Mouse (Mus musculus) c-Kit-positive CD71-negative TER-119-negative erythroid progenitor cells, embryonic 14.5 days (primary cell): ENCODE data around the gene Itga3.

Experiments
- DNase-seq: peaks from one replicate; pipeline ENCODE4 v3.0.0-alpha.2; 2013; ENCODE audit warnings: low read depth

Itga3 gene

DNA sequence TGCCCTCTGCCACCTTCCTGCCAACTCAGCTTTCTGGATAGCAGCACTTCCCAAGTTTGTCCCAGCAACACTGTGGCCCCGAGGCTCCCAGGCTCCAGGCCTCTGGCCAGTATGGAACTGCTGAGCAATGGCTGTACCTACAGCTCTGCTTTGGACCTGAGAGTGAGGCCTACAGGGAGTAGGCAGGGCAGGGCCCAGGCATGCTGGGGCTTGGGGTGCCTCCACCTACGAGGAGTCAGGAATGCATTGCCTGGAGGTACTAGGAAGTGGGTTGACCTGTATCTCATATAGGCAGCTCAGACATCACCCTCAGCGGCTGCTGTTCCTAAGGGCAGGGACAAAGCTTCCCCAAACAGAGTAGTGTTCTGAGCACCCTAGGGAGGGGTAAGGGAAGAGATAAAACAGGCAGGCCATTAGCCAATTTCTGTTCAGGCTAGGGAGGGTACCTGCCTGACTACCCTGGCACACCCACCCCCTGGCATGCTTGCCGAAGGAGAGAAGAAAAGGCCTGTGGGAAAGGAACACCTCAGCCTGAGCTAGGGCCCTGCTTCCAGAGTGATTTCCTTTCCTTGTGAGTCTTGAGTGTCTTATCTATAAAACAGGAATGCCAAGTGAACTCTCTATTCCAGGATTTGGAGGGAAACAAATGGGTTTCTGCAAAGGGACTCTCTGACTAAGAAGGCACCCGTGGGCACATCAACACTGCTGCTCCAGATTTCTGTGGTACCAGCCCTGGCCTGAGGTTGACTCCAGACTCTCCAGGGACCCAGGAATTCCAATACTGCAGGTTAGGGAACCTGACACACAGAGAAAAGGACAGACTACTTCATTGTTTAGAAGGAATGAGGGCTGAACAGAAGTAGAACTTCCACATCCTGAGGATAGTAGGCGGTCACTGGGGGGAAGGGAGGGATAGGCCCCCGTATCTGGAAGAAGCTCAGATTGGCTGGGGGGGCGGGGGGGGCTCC, 6.2 kb downstream of the Itga3 start:
- DNase-seq: no peak

DNA sequence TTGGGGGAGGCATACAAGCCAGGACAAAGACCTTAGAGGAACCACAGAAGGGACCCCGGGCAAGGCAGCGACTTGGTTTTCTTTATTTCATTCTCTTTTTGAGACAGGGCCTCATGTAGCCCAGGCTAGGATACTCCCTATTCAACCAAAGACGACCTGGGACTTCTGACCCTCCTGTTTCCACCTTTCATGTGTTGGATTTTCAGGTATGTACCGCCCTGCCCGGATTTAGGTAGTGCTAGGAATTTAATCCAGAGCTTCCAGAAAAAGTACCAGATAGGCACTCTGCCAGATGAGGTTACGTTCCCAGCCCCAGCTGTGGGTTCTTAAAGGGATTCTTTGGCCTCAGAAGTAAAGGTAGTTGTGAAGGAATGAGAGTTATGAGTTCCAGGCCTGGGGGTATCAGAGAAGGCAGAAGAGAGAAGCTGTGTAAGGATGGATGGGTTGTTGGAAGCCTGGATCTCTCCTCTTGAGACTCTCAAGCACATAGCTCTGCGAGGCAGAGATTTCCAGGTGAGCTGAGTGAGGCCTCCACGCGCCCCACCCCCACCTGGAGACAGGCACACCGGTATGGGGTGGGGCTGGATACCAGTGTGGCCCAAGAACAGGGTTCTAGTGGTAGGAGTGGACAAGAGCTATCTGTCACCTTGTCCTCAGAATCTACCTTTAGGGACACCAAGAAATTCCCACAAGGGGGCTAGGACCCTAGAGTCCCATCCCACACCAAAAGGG, 7.2 kb downstream of the Itga3 start:
- no peak for DNase-seq

GRCm38 (mm10) chr11:95056768-95057501, 19.7 kb downstream of the Itga3 start:
- DNase-seq: no peak

DNA sequence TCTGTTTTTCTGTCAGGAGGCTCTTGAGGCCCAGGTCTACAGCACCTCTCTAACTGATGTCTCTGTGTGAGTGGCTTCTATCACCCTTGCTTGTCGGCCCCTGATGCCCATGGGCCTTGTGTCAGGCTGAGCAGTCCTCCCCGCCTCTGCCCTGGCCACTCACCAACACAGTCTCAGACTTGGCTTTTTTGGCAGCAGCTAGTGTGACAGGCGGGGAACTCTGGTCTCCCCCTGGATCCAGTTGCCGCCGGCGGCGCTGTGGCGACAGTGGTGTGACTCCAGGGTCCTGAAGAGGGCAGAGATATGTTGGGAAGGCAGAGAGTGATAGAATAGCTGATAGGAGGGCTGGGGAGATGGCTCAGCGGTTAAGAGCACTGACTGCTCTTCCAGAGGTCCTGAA, 23.5 kb downstream of the Itga3 start:
- DNase-seq: no peak

- DNase-seq: peak; percentile 57
Observed at GRCm38 (mm10) chr11:95046980-95047680, 29.5 kb downstream of the Itga3 start.

- no peak for DNase-seq
Observed at GRCm38 (mm10) chr11:95044185-95044870, 32.3 kb downstream of the Itga3 start.

DNA sequence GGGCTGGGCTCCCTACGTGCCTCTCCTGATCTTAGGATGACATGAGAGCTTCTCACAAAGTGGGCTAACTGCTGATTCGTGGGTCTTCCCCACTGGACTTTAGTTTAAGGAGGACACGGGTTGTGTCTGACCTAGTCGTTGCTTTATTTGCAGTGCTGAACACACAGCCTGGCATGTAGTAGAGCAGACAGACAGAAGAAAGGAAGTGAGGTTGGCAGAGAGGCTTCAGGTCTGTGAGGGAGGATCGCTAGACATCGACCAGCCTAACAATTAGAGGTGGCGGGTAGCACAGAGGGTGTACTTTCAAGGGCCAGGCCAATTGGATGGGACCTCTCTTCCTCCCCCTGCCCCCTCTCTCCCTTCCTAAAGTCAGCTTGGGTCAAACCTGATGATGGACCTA, 33.0 kb downstream of the Itga3 start:
- no peak for DNase-seq

- DNase-seq: no peak
Observed at GRCm38 (mm10) chr11:95043060-95043459, 33.5 kb downstream of the Itga3 start.

GRCm38 (mm10) chr11:95042096-95042495, 34.5 kb downstream of the Itga3 start:
- peak; percentile 74 for DNase-seq

- DNase-seq: peak; percentile 84
Observed at GRCm38 (mm10) chr11:95041139-95041609, 35.4 kb downstream of the Itga3 start, which contains the start of gene Pdk2. Gene Pdk2, minus strand, starts transcription at chr11:95041354.

GRCm38 (mm10) chr11:95040491-95041138, 36.0 kb downstream of the Itga3 start:
- DNase-seq: no peak

DNA sequence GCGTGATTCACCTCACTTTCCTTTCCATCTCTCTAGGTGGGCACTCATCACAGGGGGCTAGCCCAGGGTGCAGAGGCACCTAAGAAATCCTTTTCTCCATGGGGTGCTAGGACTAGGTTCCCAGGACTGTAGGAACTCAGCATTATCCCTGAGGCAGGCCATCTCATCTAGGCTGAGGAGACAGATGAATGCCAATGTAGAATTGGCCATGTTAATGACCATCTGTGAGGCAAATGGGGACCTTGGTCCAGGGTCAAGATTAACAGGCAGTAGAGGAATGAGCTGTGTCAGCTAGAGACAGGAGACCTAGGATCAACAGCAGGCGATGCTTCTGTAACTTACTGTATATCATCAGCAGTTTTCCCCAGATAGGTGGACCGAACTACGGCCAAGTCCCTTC, 36.8 kb downstream of the Itga3 start:
- no peak for DNase-seq

- DNase-seq: no peak
Observed at GRCm38 (mm10) chr11:95038818-95039655, 37.6 kb downstream of the Itga3 start.

DNA sequence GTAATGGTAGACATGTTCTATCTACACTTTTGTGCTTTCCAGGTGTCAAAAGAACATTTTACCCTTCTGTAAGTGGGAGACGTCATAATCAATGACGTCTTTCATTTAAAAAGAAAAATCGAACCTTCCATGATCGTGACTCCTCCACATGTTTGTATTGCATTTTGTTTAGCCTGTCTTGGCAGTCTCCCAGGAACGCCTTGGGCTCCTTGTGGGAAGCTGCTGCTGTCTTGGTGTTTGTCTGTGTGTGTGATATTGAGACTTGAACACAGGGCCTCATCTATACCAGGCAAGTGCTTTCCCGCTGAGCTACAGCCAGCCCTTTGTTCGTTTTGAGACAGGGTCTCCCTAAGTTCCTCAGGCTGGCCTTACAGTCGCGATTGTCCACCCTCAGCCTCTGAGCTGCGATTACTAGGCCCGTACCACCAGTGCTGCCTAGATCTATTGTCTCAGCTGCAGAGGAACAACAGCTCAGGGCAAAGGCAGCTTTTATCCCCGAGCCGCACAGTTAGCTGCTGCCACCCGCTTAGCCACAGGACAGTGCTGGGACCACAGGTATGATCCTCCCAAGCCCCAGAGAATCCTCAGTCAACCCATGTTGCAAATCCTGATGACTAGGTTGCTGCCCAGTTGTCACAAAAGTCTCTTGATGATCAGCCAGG, 38.3 kb downstream of the Itga3 start:
- no peak for DNase-seq

DNA sequence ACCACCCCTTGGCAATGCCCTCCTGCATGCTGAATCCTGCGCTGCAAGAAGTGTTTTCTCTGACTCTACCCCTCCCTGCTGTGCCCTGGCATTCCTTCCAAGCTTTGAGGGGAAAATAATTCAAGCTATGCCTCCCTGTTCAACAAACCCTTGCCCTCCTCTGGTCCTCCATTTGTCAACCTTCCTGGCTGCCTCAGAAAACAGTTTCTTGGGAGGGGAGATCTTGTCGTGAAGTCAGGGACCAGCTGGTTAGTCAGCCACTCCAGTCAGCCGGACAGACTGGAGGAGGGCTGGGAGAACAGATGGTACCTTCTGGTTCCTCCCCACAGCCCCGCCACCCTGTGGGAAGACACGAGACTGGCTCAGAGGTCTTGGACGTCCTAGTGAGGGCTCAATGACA, 39.3 kb downstream of the Itga3 start:
- no peak for DNase-seq

GRCm38 (mm10) chr11:95036521-95036920, 40.1 kb downstream of the Itga3 start:
- DNase-seq: no peak

GRCm38 (mm10) chr11:95034902-95035301, 41.7 kb downstream of the Itga3 start:
- DNase-seq: no peak

DNA sequence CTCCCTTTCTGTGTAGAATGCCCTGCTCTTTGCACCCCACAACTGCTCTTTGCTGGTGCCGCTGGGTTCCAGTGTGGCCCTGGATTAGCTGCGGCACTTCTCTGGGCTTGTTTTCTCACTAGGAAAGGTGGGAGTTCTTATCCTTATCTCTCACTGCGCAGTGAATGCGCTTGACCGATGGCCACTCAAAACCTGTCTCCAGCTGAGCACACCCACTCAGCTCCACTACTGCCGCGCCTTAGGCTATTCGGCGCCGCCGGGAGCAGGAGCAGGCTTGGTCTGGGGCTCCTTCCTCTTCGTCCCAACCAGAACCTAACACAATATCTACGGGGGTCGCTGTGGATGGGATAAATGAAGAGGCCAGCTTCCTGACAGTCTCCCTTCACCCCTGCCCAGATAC, 43.0 kb downstream of the Itga3 start:
- no peak for DNase-seq

DNA sequence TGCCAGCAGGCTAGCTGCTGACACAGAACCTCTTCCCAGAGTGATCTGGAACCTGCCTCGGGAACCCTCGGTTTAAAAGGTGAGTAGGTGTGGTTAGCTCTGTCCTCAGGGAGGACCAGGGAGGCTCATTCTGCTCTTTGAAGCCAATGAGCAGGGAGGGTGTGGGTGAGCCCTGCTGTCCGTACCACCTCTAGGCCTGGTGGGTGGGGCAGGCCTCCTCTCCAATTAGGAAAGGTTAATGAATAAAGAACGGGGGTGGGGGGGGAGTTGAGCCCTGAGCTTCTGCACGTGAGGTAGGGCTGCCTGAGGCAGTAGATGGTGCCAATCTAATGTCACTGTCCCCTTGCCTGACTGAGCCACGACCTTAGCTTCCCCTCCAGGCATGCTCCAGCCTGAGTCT, 43.7 kb downstream of the Itga3 start:
- DNase-seq: no peak
